Mouse (Mus musculus) right cerebral cortex, postnatal 14 days (tissue): ENCODE results near the gene Ddx11.

ENCODE experiments used
- DNase-seq: peaks from one replicate; pipeline ENCODE4 v3.0.0; 2022

The Ddx11 gene

DNA sequence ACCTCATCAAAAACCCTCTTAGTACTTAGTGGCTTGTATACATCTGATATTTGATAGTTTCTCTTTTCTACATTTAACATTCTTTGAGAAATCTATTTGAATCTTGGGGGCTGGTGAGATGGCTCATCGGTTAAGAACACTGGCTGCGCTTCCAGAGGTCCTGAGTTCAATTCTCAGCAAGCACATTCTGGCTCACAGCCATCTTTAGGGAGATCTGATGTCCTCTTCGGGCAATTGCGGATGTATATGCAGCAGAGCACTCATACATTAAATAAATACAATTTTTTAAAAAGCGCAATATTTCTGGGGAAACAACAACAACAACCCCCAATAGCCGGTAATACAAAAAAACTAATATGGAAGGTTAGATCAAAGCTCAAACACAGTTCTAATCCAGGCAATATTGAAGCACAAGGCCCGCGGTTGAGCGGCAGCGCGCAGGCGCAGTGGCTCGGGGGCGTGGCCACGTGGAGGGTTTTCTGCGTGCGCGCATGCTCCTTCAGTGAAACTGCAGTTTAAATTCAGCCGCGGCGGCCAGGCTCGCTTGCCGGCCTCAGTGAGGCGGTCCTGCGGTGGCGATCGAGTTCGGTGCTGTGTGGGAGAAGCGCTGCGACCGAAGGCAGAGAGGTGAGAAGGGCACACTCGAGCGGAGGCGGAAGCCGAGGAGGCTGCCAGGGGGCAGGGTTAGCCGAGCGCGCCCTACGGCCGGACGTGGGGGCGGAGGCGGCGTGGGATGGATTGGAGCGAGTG lies at the start of gene Ddx11:
TSS of gene Ddx11 (plus strand) at position 455 of the 750 bp plus-strand sequence.
- peak; percentile 97 for DNase-seq

- DNase-seq: no peak
Observed at GRCm38 (mm10) chr17:66073971-66074370, 49.3 kb upstream of the Ddx11 start.

DNA sequence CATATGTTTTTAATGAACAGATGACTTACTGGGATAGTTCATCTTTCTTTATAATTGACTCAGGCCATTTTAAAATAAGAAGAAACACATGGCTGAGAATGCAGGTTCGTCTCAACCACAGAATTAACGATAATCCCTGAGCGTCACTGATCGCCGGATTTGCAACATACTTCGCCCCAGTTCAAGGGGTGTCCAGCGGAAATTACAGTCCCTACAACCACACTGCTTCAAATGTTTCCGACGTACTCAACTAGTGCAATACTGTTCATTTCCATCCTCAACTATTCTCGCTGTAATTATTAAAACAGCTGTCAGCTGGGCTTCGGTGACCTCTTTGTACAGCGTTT lies 47.5 kb upstream of the Ddx11 start:
- no peak for DNase-seq

- DNase-seq: peak; percentile 60
Observed at GRCm38 (mm10) chr17:66076174-66076927, 47.0 kb upstream of the Ddx11 start.

- DNase-seq: peak; percentile 96
Observed at GRCm38 (mm10) chr17:66076934-66077333, 46.4 kb upstream of the Ddx11 start, which contains the start of gene Ankrd12. Ankrd12 (minus strand) TSS chr17:66077089.

GRCm38 (mm10) chr17:66077437-66077850 lies 45.9 kb upstream of the Ddx11 start:
- DNase-seq: no peak

DNA sequence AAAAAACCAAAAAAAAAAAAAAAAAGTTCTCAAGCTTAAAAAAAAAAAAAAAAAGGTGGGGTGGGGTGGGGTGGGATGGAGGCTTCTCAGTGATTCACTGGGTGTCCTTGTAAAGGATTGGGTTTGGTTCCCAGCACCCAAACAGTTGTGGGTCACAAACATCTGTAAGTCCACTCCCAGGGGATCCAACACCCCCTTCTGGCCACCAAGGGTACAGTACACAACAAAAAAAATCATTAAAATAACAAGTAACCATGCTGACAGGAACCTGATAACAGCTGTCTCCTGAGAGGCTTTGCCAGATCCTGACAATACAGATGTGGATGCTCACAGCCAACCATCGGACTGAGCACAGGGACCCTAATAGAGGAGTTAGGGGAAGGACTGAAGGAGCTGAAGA lies 38.8 kb upstream of the Ddx11 start:
- no peak for DNase-seq

DNA sequence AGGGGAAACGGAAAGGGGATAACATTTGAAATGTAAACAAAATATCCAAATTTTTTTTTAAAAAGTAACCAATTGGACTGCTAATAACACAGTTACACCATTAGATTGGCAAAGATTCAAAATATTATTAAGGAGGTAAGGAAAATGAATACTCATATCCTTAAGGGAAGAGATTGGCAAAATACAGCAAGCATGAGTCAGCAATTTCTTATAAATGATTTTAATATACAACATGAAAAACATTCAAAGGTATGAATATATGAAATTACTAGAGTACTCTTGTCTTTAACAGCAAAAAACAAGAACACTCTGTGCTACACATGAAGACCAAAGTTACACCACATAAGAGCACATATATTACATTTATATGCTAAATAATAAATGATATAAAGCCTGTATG lies 38.3 kb upstream of the Ddx11 start:
- DNase-seq: no peak

- DNase-seq: no peak
Observed at GRCm38 (mm10) chr17:66090251-66090650, 33.1 kb upstream of the Ddx11 start.

GRCm38 (mm10) chr17:66091392-66091791 lies 31.9 kb upstream of the Ddx11 start:
- DNase-seq: no peak

DNA sequence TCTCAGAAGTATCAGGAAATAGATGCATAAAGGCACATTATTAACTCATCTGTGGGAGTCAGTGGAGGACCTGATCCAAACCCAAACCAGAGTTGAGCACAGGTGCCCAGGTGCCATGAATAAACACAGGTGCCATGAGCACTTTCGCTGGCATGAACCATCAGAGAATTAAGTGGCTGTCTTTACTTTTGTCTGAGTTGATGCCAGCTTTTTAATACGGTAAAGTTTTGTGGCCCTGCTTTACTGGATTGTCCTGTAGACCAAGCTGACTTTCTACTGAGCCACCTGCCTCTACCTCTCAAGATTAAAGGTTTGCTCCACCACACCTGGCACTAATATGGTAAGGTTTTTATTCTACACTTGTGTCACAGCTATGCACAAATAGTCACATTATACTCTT lies 31.3 kb upstream of the Ddx11 start:
- DNase-seq: no peak

GRCm38 (mm10) chr17:66092664-66093063 lies 30.7 kb upstream of the Ddx11 start:
- DNase-seq: no peak

DNA sequence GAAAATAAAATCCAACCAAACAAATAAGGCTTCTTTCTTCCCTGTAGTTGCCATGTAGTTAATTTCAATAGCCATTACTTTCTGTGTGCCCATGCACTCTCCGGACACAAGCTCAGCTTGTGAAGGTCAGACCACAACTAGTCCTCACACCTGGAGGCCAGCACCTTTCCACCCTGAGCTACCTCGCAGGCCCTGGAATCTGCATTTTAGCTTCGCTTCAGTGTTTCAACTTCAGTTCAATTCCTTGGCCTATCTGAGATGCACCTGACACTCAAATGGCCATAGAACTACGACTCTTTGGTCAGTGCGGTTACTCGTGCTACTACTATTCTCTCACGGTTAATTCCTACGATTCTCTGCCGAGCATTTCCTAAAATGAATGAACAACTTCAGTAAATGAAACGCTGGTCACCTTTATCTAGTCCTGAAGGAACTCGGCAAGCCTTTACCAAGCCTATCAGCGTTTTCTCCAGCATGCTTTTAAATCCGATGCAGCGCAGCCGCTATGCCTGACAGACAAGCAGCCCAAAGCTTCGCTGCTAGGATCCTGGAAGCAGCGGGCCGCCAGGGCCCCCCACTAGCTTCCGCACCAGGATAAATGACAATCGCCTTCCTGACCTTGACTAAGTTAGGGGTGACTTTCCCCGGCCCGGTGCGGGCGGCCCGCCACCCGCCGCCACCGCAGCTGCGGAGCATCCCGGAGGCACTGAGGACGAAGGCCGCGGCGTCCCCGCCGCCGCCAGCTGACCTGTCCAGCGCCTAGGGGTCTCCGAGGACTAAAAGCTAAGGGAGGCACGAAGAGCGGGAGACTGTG lies 22.5 kb upstream of the Ddx11 start:
- DNase-seq: no peak

- DNase-seq: peak; percentile 93
Observed at GRCm38 (mm10) chr17:66101380-66102330, 21.7 kb upstream of the Ddx11 start, which contains the start of gene Ndufv2. Ndufv2 (minus strand) TSS chr17:66101559.

DNA sequence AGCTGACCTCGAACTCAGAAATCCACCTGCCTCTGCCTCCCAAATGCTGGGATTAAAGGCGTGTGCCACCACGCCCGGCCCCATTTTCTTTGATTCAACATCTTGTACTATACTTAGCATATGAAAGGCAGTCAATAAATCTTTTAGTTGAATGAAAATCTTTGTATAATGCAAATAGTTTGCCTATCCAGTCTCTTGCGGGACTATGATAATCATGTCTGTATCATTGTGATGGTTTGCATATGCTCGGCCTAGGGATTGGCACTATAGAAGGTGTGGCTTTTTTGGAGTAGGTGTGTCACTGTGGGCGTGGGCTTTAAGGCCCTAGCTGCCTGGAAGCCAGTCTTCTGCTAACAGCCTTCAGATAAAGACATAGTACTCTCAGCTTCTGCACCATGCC lies 19.2 kb upstream of the Ddx11 start:
- DNase-seq: no peak

DNA sequence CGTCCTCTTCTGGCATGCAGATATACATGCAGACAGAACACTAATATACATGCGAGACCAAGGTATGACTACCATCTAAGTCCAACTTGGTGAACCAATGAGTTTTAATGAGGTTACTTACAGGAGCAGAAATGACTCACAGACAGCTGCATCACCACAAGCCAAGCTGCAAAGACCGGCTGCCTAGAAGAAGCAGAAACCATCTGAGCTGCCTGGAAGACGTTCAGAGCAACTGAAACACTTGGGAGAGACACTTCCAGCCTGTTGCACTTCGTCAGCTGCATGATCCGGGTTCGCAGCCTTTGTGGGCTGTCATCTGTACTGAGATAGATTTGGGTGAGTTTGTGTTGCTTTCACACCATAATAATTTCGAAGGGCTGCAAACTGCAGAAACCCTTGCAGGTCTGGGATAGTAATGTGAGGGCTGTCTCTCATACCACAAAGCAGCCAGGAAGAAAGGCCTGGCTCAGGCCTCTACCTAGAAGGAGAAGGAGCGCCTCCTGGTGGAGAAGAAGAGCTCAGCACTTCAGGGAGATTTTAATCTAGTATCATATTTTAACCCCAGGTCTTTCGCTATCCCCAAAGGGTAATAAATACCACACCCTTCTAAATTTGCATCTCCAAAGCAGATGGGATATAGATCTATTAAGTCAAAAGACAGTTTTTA lies 16.6 kb upstream of the Ddx11 start:
- DNase-seq: peak; percentile 57

- DNase-seq: no peak
Observed at GRCm38 (mm10) chr17:66107466-66107865, 15.9 kb upstream of the Ddx11 start.

GRCm38 (mm10) chr17:66108198-66108597 lies 15.1 kb upstream of the Ddx11 start:
- no peak for DNase-seq

GRCm38 (mm10) chr17:66110746-66111145 lies 12.6 kb upstream of the Ddx11 start:
- no peak for DNase-seq

- DNase-seq: peak; percentile 91
Observed at GRCm38 (mm10) chr17:66111402-66111959, 11.8 kb upstream of the Ddx11 start, which contains the start of gene Washc1. Washc1 (plus strand) TSS chr17:66111545.

GRCm38 (mm10) chr17:66112166-66112565 lies 11.2 kb upstream of the Ddx11 start:
- DNase-seq: no peak
